Mouse (Mus musculus): Measurements from ENCODE around the gene Vamp1. TPM values are rescaled to one million over a fixed set of nuclear protein-coding genes. Genes with fewer than 3 reads are reported as not detected.

Vamp1 gene
- total and polyA plus RNA-seq, 3 experiments = 2.8 to 21.9 (median 6.1) TPM

GRCm38 (mm10) chr6:125197166-125197565, 18.2 kb upstream of the Vamp1 start:
- Histone ChIP-seq H3K36me3 (replicated peaks) (peaks cover 40% of the 10 kb centered on the region), H3K27me3 (ENCODE audit: insufficient read depth, low read length) (no peaks in the 10 kb centered on the region), H3K4me1 (ENCODE audit: insufficient read depth, low read depth, low read length) (peaks cover 13% of the 10 kb centered on the region), H3K9me3 (replicated peaks) (no peaks in the 10 kb centered on the region), H3K4me3 (ENCODE audit: low read depth, low read length) (no peak overlapping the region)
- no peak for TF ChIP-seq POLR2AphosphoS5 (IDR thresholded peaks at IDR 0.05; ENCODE audit: insufficient replicate concordance, low read depth, low read length)
- TF ChIP-seq CTCF (IDR thresholded peaks at IDR 0.05; ENCODE audit: low read depth, low read length) = no peak
- no peak for TF ChIP-seq TAL1 (conservative IDR thresholded peaks at IDR 0.05; ENCODE audit: low read depth, low read length)
- ATAC-seq (ENCODE audit: extremely low read depth, insufficient number of reproducible peaks, low FRiP score, poor library complexity, severe bottlenecking) (no peak), DNase-seq (ENCODE audit: low spot score) (no peak)

GRCm38 (mm10) chr6:125210436-125210835, 4.9 kb upstream of the Vamp1 start:
- ATAC-seq (ENCODE audit: extremely low read depth, insufficient number of reproducible peaks, low FRiP score, poor library complexity, severe bottlenecking) = no peak
- no peak for DNase-seq (ENCODE audit: low spot score)
- no peaks in the 10 kb centered on the region for H3K36me3 ChIP-seq (replicated peaks)
- no peak overlapping the region for H3K4me3 ChIP-seq (ENCODE audit: low read depth, low read length)
- peaks cover 4% of the 10 kb centered on the region; the same call in 1 of the 2 replicates for H3K4me1 ChIP-seq (ENCODE audit: insufficient read depth, low read depth, low read length)
- TF ChIP-seq TAL1 (conservative IDR thresholded peaks at IDR 0.05; ENCODE audit: low read depth, low read length) = no peak
- no peak for TF ChIP-seq CTCF (IDR thresholded peaks at IDR 0.05; ENCODE audit: low read depth, low read length)
- TF ChIP-seq GATA2 (IDR thresholded peaks at IDR 0.05; ENCODE audit: borderline replicate concordance, low read depth, low read length) = no peak
- TF ChIP-seq GATA1 (IDR thresholded peaks at IDR 0.05; ENCODE audit: borderline replicate concordance, low read length) = no peak
- no peak for TF ChIP-seq POLR2AphosphoS5 (IDR thresholded peaks at IDR 0.05; ENCODE audit: insufficient replicate concordance, low read depth, low read length)
- peaks cover 39% of the 10 kb centered on the region for H3K27me3 ChIP-seq (ENCODE audit: insufficient read depth, low read length)
- no peaks in the 10 kb centered on the region for H3K9me3 ChIP-seq (replicated peaks)

- H3K9me3 ChIP-seq (replicated peaks) = no peaks in the 10 kb centered on the region
- no peak for DNase-seq (ENCODE audit: low spot score)
- H3K4me3 ChIP-seq (ENCODE audit: low read depth, low read length) = no peak overlapping the region
- TF ChIP-seq GATA1 (IDR thresholded peaks at IDR 0.05; ENCODE audit: borderline replicate concordance, low read length) (no peak), GATA2 (IDR thresholded peaks at IDR 0.05; ENCODE audit: borderline replicate concordance, low read depth, low read length) (no peak), POLR2AphosphoS5 (IDR thresholded peaks at IDR 0.05; ENCODE audit: insufficient replicate concordance, low read depth, low read length) (no peak), TAL1 (conservative IDR thresholded peaks at IDR 0.05; ENCODE audit: low read depth, low read length) (no peak), CTCF (IDR thresholded peaks at IDR 0.05; ENCODE audit: low read depth, low read length) (no peak)
- peaks cover 2% of the 10 kb centered on the region for H3K36me3 ChIP-seq (replicated peaks)
- peaks cover 35% of the 10 kb centered on the region for H3K27me3 ChIP-seq (ENCODE audit: insufficient read depth, low read length)
- no peak for ATAC-seq (ENCODE audit: extremely low read depth, insufficient number of reproducible peaks, low FRiP score, poor library complexity, severe bottlenecking)
- peaks cover 20% of the 10 kb centered on the region for H3K4me1 ChIP-seq (ENCODE audit: insufficient read depth, low read depth, low read length)
Observed at GRCm38 (mm10) chr6:125212621-125213020, 2.7 kb upstream of the Vamp1 start.

- no peaks in the 10 kb centered on the region for H3K9me3 ChIP-seq (replicated peaks)
- peaks cover 22% of the 10 kb centered on the region for H3K4me1 ChIP-seq (ENCODE audit: insufficient read depth, low read depth, low read length)
- peaks cover 7% of the 10 kb centered on the region for H3K36me3 ChIP-seq (replicated peaks)
- H3K27me3 ChIP-seq (ENCODE audit: insufficient read depth, low read length) = peaks cover 35% of the 10 kb centered on the region
- DNase-seq (ENCODE audit: low spot score) (no peak), ATAC-seq (ENCODE audit: extremely low read depth, insufficient number of reproducible peaks, low FRiP score, poor library complexity, severe bottlenecking) (no peak)
- TF ChIP-seq CTCF (IDR thresholded peaks at IDR 0.05; ENCODE audit: low read depth, low read length) (no peak), GATA2 (IDR thresholded peaks at IDR 0.05; ENCODE audit: borderline replicate concordance, low read depth, low read length) (no peak), TAL1 (conservative IDR thresholded peaks at IDR 0.05; ENCODE audit: low read depth, low read length) (no peak), POLR2AphosphoS5 (IDR thresholded peaks at IDR 0.05; ENCODE audit: insufficient replicate concordance, low read depth, low read length) (no peak), GATA1 (IDR thresholded peaks at IDR 0.05; ENCODE audit: borderline replicate concordance, low read length) (no peak)
- no peak overlapping the region for H3K4me3 ChIP-seq (ENCODE audit: low read depth, low read length)
Observed at GRCm38 (mm10) chr6:125213129-125213528, 2.2 kb upstream of the Vamp1 start.

GRCm38 (mm10) chr6:125213715-125214114, 1.6 kb upstream of the Vamp1 start:
- Histone ChIP-seq H3K4me1 (ENCODE audit: insufficient read depth, low read depth, low read length) (peaks cover 28% of the 10 kb centered on the region), H3K4me3 (ENCODE audit: low read depth, low read length) (no peak overlapping the region), H3K9me3 (replicated peaks) (no peaks in the 10 kb centered on the region), H3K36me3 (replicated peaks) (peaks cover 13% of the 10 kb centered on the region), H3K27me3 (ENCODE audit: insufficient read depth, low read length) (peaks cover 35% of the 10 kb centered on the region)
- DNase-seq (ENCODE audit: low spot score) = no peak
- TF ChIP-seq POLR2AphosphoS5 (IDR thresholded peaks at IDR 0.05; ENCODE audit: insufficient replicate concordance, low read depth, low read length) (no peak), TAL1 (conservative IDR thresholded peaks at IDR 0.05; ENCODE audit: low read depth, low read length) (no peak), GATA2 (IDR thresholded peaks at IDR 0.05; ENCODE audit: borderline replicate concordance, low read depth, low read length) (no peak), CTCF (IDR thresholded peaks at IDR 0.05; ENCODE audit: low read depth, low read length) (no peak), GATA1 (IDR thresholded peaks at IDR 0.05; ENCODE audit: borderline replicate concordance, low read length) (no peak)
- ATAC-seq (ENCODE audit: extremely low read depth, insufficient number of reproducible peaks, low FRiP score, poor library complexity, severe bottlenecking) = no peak

- H3K4me1 ChIP-seq (ENCODE audit: insufficient read depth, low read depth, low read length) = peaks cover 30% of the 10 kb centered on the region
- TF ChIP-seq GATA1 (IDR thresholded peaks at IDR 0.05; ENCODE audit: borderline replicate concordance, low read length) (no peak), TAL1 (conservative IDR thresholded peaks at IDR 0.05; ENCODE audit: low read depth, low read length) (no peak), CTCF (IDR thresholded peaks at IDR 0.05; ENCODE audit: low read depth, low read length) (no peak), GATA2 (IDR thresholded peaks at IDR 0.05; ENCODE audit: borderline replicate concordance, low read depth, low read length) (no peak), POLR2AphosphoS5 (IDR thresholded peaks at IDR 0.05; ENCODE audit: insufficient replicate concordance, low read depth, low read length) (no peak)
- DNase-seq (ENCODE audit: low spot score) (no peak), ATAC-seq (ENCODE audit: extremely low read depth, insufficient number of reproducible peaks, low FRiP score, poor library complexity, severe bottlenecking) (no peak)
- no peak overlapping the region; the same call in 1 of the 2 replicates for H3K4me3 ChIP-seq (ENCODE audit: low read depth, low read length)
- peaks cover 45% of the 10 kb centered on the region for H3K36me3 ChIP-seq (replicated peaks)
- H3K27me3 ChIP-seq (ENCODE audit: insufficient read depth, low read length) = peaks cover 17% of the 10 kb centered on the region
- H3K9me3 ChIP-seq (replicated peaks) = no peaks in the 10 kb centered on the region
Observed at GRCm38 (mm10) chr6:125216898-125217297, 1.5 kb downstream of the Vamp1 start.
